Mouse (Mus musculus) left cerebral cortex, adult 2 months (tissue): ENCODE measurements around the gene Fcho2. TPM values are rescaled to one million over a fixed set of nuclear protein-coding genes. Genes with fewer than 3 reads are reported as not detected.

Source experiments
- DNase-seq, 2 experiments: peaks; one replicate each; pipeline ENCODE4 v3.0.0; 2021 to 2022; ENCODE audit warnings: low spot score in 2 of 2, mixed read lengths in 1 of 2; ENCODE audit errors: extremely low spot score in 1 of 2
- H3K27ac ChIP-seq: fragments of 200-600 bp; 2 replicates; pipeline ENCODE4 v1.8.1; 2022
- H3K4me3 ChIP-seq: fragments of 200-600 bp; 2 replicates; pipeline ENCODE4 v1.8.1; 2022
- CTCF ChIP-seq: fragments of 200-600 bp; IDR thresholded peaks from 2 replicates; pipeline ENCODE4 v1.8.1; 2022; ENCODE audit warnings: antibody characterized with exemption, mild to moderate bottlenecking, moderate library complexity
- intact Hi-C: fragments of 180-260 bp; cut with DNase I; formaldehyde crosslinking; loops from one replicate; pipeline ENCODE4 v1.15.1; 2025
- total RNA-seq, 2 experiments: library from RNA; stranded (reverse); gene quantifications; 2 replicates each; pipeline ENCODE4 v1.2.3; 2021

Fcho2 gene
- total RNA-seq, 2 experiments from 2014 or later, result 36.6 to 40.8 TPM

- no peak overlapping the region for H3K4me3 ChIP-seq
- DNase-seq, result no peak
- intact Hi-C loops, result no loop called here
- no peak for TF ChIP-seq CTCF
- no peak overlapping the region for H3K27ac ChIP-seq
These were observed 19.7 kb downstream of the Fcho2 start for GRCm38 (mm10) chr13:98795511-98795910.

GRCm38 (mm10) chr13:98792864-98793263, 22.4 kb downstream of the Fcho2 start:
- no peak overlapping the region for H3K27ac ChIP-seq
- H3K4me3 ChIP-seq, result no peak overlapping the region
- no peak for DNase-seq
- no peak for TF ChIP-seq CTCF
- intact Hi-C loops, result no loop called here

- Histone ChIP-seq H3K4me3 (no peak overlapping the region), H3K27ac (no peak overlapping the region)
- intact Hi-C loops, result no loop called here
- no peak for TF ChIP-seq CTCF
- no peak for DNase-seq
These were observed 23.6 kb downstream of the Fcho2 start for GRCm38 (mm10) chr13:98791693-98792092.

GRCm38 (mm10) chr13:98786970-98787685, 28.1 kb downstream of the Fcho2 start:
- Histone ChIP-seq H3K27ac (no peak overlapping the region), H3K4me3 (no peak overlapping the region)
- intact Hi-C loops, result no loop called here
- DNase-seq, result no peak
- TF ChIP-seq CTCF, result no peak; the same call in 1 of the 2 replicates

- Histone ChIP-seq H3K27ac (no peak overlapping the region), H3K4me3 (no peak overlapping the region)
- TF ChIP-seq CTCF, result no peak
- DNase-seq, result no peak
- intact Hi-C loops, result no loop called here
These were observed 37.3 kb downstream of the Fcho2 start for GRCm38 (mm10) chr13:98777959-98778358.

GRCm38 (mm10) chr13:98771484-98771883, 43.8 kb downstream of the Fcho2 start:
- no peak for DNase-seq
- no peak for TF ChIP-seq CTCF
- no peak overlapping the region for H3K27ac ChIP-seq
- no peak overlapping the region for H3K4me3 ChIP-seq
- intact Hi-C loops, result no loop called here

GRCm38 (mm10) chr13:98768329-98768728, 46.9 kb downstream of the Fcho2 start:
- no peak for TF ChIP-seq CTCF
- peak; percentile 14 to 21 for DNase-seq
- no peak overlapping the region for H3K4me3 ChIP-seq
- intact Hi-C loops, result no loop called here
- H3K27ac ChIP-seq, result no peak overlapping the region

- intact Hi-C loops, result no loop called here
- no peak overlapping the region for H3K27ac ChIP-seq
- TF ChIP-seq CTCF, result no peak
- H3K4me3 ChIP-seq, result no peak overlapping the region
- DNase-seq, result no peak
These were observed 53.5 kb downstream of the Fcho2 start for GRCm38 (mm10) chr13:98761771-98762170.

GRCm38 (mm10) chr13:98755886-98756285, 59.4 kb downstream of the Fcho2 start:
- DNase-seq, result no peak
- Histone ChIP-seq H3K4me3 (no peak overlapping the region), H3K27ac (no peak overlapping the region)
- intact Hi-C loops, result no loop called here
- no peak for TF ChIP-seq CTCF

GRCm38 (mm10) chr13:98744679-98745078, 70.6 kb downstream of the Fcho2 start:
- intact Hi-C loops, result no loop called here
- Histone ChIP-seq H3K4me3 (no peak overlapping the region), H3K27ac (no peak overlapping the region)
- DNase-seq, result no peak
- no peak for TF ChIP-seq CTCF

- Histone ChIP-seq H3K27ac (no peak overlapping the region), H3K4me3 (no peak overlapping the region)
- TF ChIP-seq CTCF, result no peak
- no peak for DNase-seq
- intact Hi-C loops, result no loop called here
These were observed 71.4 kb downstream of the Fcho2 start for GRCm38 (mm10) chr13:98743829-98744228.

- H3K4me3 ChIP-seq, result no peak overlapping the region
- no peak for TF ChIP-seq CTCF
- no peak overlapping the region for H3K27ac ChIP-seq
- intact Hi-C loops, result no loop called here
- DNase-seq, result no peak
These were observed 72.0 kb downstream of the Fcho2 start for GRCm38 (mm10) chr13:98743214-98743613.

GRCm38 (mm10) chr13:98738213-98738612, 77.0 kb downstream of the Fcho2 start:
- intact Hi-C loops, result no loop called here

More at GRCm38 (mm10) chr13:98738213-98738612, 77.0 kb downstream of the Fcho2 start:
- no peak for DNase-seq
- H3K27ac ChIP-seq, result no peak overlapping the region
- TF ChIP-seq CTCF, result no peak
- H3K4me3 ChIP-seq, result no peak overlapping the region
